Mouse (Mus musculus) right cerebral cortex, postnatal 4 days (tissue): ENCODE data around the gene Hyal3.
A peak's percentile ranks its signal among the peaks of the same experiment; 100 is the strongest.
"Not testable (repeated sequence)": the region's sequence is repeated elsewhere in the genome, so short reads cannot be mapped to it uniquely, and the experiment has no call there.

ENCODE experiments used
- DNase-seq: peaks from one replicate; pipeline ENCODE4 v3.0.0-alpha.2; 2022

The Hyal3 gene

GRCm38 (mm10) chr9:107551117-107551889 lies 29.3 kb upstream of the Hyal3 start, which contains the start of gene Rassf1:
Gene Rassf1 (plus strand): TSS chr9:107551555.
- no peak for DNase-seq

GRCm38 (mm10) chr9:107551890-107552355 lies 28.7 kb upstream of the Hyal3 start:
- DNase-seq, result no peak

- DNase-seq, result no peak
Observed at GRCm38 (mm10) chr9:107552690-107553393, 27.8 kb upstream of the Hyal3 start.

GRCm38 (mm10) chr9:107553541-107554318 lies 26.9 kb upstream of the Hyal3 start:
- no peak for DNase-seq

- DNase-seq, result peak; percentile 92
Observed at GRCm38 (mm10) chr9:107554319-107554825, 26.2 kb upstream of the Hyal3 start.

- DNase-seq, result no peak
Observed at GRCm38 (mm10) chr9:107555031-107555457, 25.6 kb upstream of the Hyal3 start.

- no peak for DNase-seq
Observed at GRCm38 (mm10) chr9:107555701-107556100, 24.9 kb upstream of the Hyal3 start.

- no peak for DNase-seq
Observed at GRCm38 (mm10) chr9:107556346-107556745, 24.3 kb upstream of the Hyal3 start.

- DNase-seq, result peak; percentile 87
Observed at GRCm38 (mm10) chr9:107563029-107563581, 17.5 kb upstream of the Hyal3 start, which contains the start of gene Tusc2. Gene Tusc2 (plus strand): TSS chr9:107563255.

GRCm38 (mm10) chr9:107565556-107565955 lies 15.1 kb upstream of the Hyal3 start:
- not testable (repeated sequence) for DNase-seq

- DNase-seq, result peak; percentile 83
Observed at GRCm38 (mm10) chr9:107566041-107566709, 14.4 kb upstream of the Hyal3 start.

GRCm38 (mm10) chr9:107566855-107567254 lies 13.8 kb upstream of the Hyal3 start:
- no peak for DNase-seq

GRCm38 (mm10) chr9:107567702-107568319 lies 12.8 kb upstream of the Hyal3 start, which contains the start of gene Hyal2:
Gene Hyal2 (plus strand): TSS chr9:107567945.
- DNase-seq, result no peak

- peak; percentile 78 for DNase-seq
Observed at GRCm38 (mm10) chr9:107568331-107569261, 12.0 kb upstream of the Hyal3 start.

- no peak for DNase-seq
Observed at GRCm38 (mm10) chr9:107569270-107569669, 11.3 kb upstream of the Hyal3 start.

GRCm38 (mm10) chr9:107570016-107570415 lies 10.6 kb upstream of the Hyal3 start:
- DNase-seq, result no peak

GRCm38 (mm10) chr9:107570845-107571244 lies 9.8 kb upstream of the Hyal3 start:
- no peak for DNase-seq

- no peak for DNase-seq
Observed at GRCm38 (mm10) chr9:107571534-107572326, 8.9 kb upstream of the Hyal3 start.

GRCm38 (mm10) chr9:107572327-107572662 lies 8.3 kb upstream of the Hyal3 start:
- DNase-seq, result no peak
